Mouse (Mus musculus) pancreas, adult 10 weeks (tissue): ENCODE data around the gene Klc2. TPM values are rescaled to one million over a fixed set of nuclear protein-coding genes. Genes with fewer than 3 reads are reported as not detected.

Source experiments
- polyA plus RNA-seq: library from polyadenylated mRNA; stranded (reverse); fragments of 350-450 nt; fragmentation: Illumina TruSeq; extraction: RNeasy Lipid Tissue Mini Kit (QIAGEN cat#74804); gene quantifications from one replicate; pipeline ENCODE4 v1.2.3, GENCODE M21; 2015; ENCODE audit warnings: low read depth, low replicate concordance; ENCODE audit not compliant: insufficient read depth

Klc2 gene
- polyA plus RNA-seq = 5.4 TPM

DNA sequence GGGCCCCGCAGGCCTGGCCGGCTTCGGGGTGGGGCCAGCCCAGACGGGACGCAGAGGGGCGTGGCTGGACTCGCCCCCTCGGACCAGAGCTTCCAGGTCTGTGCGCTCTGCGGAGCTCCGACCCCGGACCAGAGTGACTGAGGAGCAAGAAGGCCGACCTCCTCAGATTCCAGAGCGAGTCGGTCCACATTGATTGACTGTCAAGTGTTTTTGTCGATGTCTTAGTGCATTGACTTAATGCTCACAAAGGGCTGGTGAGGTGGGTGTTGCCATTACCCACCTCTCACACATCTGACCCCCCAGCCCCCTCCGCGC is at the start of gene Klc2:
Klc2 (minus strand) TSS at position 177 of the 315 bp plus-strand sequence.

GRCm38 (mm10) chr19:5106731-5107191 is 11.6 kb downstream of the Klc2 start, which contains the start of gene Rab1b:
Gene Rab1b, minus strand, starts transcription at chr19:5107072.

DNA sequence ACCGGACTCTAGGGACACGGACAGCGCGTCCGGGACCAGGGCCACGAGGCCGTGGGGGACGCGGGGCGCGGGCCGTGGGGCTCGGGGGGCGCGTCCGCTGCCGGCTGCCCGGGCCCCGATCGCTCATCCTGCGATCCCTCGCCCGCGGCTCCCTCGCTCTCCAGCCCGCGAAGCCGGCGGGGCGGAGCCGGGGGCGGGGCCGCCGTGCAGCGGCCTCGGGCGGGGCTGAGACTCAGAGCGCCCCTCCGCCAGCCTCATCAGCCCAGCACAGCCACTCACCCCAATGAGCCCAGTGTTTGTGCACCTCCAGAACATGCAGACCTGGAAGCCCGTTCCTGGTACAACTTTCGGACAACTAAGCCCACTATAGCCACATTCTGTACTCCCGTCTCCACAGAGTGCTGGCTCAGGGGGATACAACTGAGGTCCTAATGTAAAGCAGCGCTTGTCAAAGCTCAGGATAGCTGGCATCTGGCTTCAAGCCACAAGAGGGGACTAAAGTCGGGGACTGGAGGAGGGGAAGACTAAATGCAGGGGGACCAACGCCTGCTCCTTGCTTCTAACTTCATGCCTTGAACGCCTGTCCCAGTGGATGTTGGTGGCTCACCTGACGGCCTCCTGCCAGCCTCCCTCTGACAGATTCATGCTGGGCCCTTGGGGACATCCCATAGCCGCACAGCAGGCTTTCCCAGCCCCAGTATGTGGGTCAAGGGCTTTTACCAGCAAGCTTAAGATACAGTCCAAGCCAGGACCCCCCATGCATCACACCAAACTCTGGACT is 19.8 kb downstream of the Klc2 start, which contains the start of gene Cnih2:
Cnih2 (minus strand) TSS at position 159 of the 781 bp plus-strand sequence.

DNA sequence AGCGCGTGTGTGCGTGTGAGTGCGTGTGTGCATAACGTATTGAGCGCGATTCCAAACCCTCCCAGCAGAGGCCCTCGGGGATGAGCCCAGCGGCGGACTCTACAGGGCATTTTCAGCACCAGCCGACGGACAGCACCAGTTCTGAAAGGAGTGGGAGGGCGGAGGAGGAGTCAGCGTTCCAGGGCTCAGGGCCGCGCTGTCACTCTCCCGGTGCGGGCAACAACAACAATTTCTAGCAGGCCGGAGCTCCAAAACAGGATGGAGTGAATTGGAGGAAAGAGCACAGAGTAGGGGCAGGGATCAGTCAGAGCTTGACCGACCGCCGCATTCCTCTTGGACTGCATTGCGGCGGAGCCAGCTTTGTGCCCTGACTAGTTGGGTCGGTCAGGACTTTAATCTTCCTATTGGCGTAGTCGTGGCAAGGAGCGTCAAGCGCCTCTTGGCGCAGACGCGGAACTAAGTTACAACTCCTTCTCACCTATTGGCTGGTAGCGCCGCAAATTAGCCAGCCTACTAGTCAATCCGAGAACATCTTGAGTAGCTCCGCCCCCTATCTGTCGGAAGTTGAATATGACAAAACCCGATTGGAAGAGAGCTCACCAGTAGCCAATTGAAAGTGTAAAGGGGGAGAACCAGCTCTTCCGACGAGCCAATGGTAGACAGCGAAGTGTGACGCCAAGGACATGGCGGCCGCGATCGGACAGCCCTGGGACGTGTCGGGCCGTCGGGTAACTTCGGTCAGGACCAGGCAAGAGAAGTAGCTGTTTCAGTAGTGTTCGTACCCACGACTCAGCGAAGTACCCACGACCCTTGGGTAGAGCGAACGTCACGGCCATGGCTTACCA is 30.3 kb downstream of the Klc2 start, which contains the start of gene Yif1a:
Yif1a (plus strand) TSS at position 655 of the 845 bp plus-strand sequence.

DNA sequence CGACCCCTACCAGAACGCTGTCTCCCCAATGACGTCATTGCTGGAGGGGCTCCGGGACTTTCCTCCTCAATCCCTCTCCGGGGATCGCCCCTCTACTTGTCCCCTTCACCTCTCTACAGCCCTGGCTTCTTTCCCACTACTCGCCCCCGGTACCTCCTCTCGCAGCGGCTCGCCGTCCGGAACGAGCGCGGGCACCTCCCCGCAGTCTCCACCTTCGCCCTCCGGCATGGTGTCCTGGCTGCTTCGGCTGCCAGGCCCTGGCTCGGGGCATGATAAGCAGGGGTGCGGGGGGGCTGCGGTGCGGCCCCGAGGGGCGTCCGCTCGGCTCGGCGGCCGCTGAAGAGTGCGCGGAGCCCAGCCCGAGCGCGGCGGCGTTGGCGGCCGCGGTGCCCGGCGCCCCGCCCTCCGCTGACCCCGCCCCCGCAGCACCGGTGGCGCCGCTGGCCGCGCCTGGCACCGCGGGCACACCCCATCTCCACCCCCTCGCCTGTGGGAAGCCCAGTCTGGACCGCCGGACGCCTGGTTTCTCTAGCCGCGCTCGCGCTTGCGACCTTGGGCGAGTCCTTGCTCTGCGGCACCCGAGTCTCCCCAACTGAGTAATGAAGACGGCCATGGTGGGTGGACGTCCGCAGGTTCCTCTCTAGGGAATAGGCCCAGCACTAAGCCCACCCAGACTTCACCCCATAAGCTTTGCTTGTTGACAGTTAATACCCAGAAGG is 33.1 kb downstream of the Klc2 start, which contains the start of gene Tmem151a:
Tmem151a (minus strand) TSS at position 387 of the 719 bp plus-strand sequence.

GRCm38 (mm10) chr19:5067867-5068569 is 50.3 kb downstream of the Klc2 start, which contains the start of gene Cd248:
Gene Cd248, plus strand, starts transcription at chr19:5068078.

Other genes with a start within 250 kb of the Klc2 start
- not detected for gene Actn3, start 240.7 kb downstream of the Klc2 start, polyA plus RNA-seq
- gene Zdhhc24, start 239.9 kb downstream of the Klc2 start, polyA plus RNA-seq = 1.8 TPM
- 1.2 TPM for gene Bbs1, start 211.9 kb downstream of the Klc2 start, polyA plus RNA-seq
- 16.6 TPM for gene Dpp3, start 190.3 kb downstream of the Klc2 start, polyA plus RNA-seq
- 0.83 TPM for gene Peli3, start 175.4 kb downstream of the Klc2 start, polyA plus RNA-seq
- gene Mrpl11, start 156.4 kb downstream of the Klc2 start, polyA plus RNA-seq = 13.0 TPM
- gene Npas4, start 128.2 kb downstream of the Klc2 start, polyA plus RNA-seq = 0.54 TPM
- 1.0 TPM for gene Slc29a2, start 94.7 kb downstream of the Klc2 start, polyA plus RNA-seq
- gene B4gat1, start 79.7 kb downstream of the Klc2 start, polyA plus RNA-seq = 0.83 TPM
- 3.4 TPM for gene AC124502.3, start 79.7 kb downstream of the Klc2 start, polyA plus RNA-seq
- 5.6 TPM for gene Brms1, start 77.2 kb downstream of the Klc2 start, polyA plus RNA-seq
- 2.4 TPM for gene Rin1, start 68.1 kb downstream of the Klc2 start, polyA plus RNA-seq
- 15.5 TPM for gene Cd248, start 50.5 kb downstream of the Klc2 start, polyA plus RNA-seq
- gene Tmem151a, start 33.0 kb downstream of the Klc2 start, polyA plus RNA-seq = 3.4 TPM
- 17.2 TPM for gene Yif1a, start 30.0 kb downstream of the Klc2 start, polyA plus RNA-seq
- gene Cnih2, start 20.0 kb downstream of the Klc2 start, polyA plus RNA-seq = 0.92 TPM
- 28.5 TPM for gene Rab1b, start 11.5 kb downstream of the Klc2 start, polyA plus RNA-seq
- 3.9 TPM for gene Pacs1, start 154.6 kb upstream of the Klc2 start, polyA plus RNA-seq
- 39.5 TPM for gene Sf3b2, start 176.9 kb upstream of the Klc2 start, polyA plus RNA-seq
- not detected for gene Gal3st3, start 179.8 kb upstream of the Klc2 start, polyA plus RNA-seq
- not detected for gene Catsper1, start 217.2 kb upstream of the Klc2 start, polyA plus RNA-seq
- 3.7 TPM for gene Cst6, start 231.0 kb upstream of the Klc2 start, polyA plus RNA-seq
- 6.5 TPM for gene Eif1ad, start 248.2 kb upstream of the Klc2 start, polyA plus RNA-seq
- 29.9 TPM for gene Banf1, start 248.6 kb upstream of the Klc2 start, polyA plus RNA-seq